Mouse (Mus musculus) right cerebral cortex, postnatal 25 days (tissue): ENCODE measurements around the gene Trappc6a.

Source experiments
- DNase-seq: peaks from one replicate; pipeline ENCODE4 v3.0.0; 2022

The Trappc6a gene

GRCm38 (mm10) chr7:19524420-19525104 is 16.4 kb downstream of the Trappc6a start:
- DNase-seq: no peak

DNA sequence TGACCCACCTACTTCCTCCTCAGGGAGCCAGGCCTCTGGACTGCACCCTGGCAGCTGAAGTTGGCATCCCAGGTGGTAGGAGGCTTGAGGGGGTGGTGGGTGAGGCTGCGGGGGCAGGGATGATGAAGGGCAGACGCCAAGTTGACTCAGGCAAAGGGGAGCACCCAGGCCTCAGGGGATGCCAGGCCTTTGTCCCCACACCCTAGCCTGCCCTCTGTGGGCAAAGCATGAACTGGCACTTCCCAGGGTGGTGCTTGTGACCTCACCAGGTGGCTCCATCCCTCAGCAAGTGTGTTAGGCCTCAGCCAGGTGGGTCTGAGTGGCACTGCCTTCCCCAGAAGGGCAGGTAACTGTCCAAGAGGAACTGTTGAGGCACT is 16.9 kb downstream of the Trappc6a start:
- DNase-seq: no peak

GRCm38 (mm10) chr7:19531077-19531476 is 22.9 kb downstream of the Trappc6a start:
- no peak for DNase-seq

GRCm38 (mm10) chr7:19532240-19532639 is 24.0 kb downstream of the Trappc6a start:
- no peak for DNase-seq

DNA sequence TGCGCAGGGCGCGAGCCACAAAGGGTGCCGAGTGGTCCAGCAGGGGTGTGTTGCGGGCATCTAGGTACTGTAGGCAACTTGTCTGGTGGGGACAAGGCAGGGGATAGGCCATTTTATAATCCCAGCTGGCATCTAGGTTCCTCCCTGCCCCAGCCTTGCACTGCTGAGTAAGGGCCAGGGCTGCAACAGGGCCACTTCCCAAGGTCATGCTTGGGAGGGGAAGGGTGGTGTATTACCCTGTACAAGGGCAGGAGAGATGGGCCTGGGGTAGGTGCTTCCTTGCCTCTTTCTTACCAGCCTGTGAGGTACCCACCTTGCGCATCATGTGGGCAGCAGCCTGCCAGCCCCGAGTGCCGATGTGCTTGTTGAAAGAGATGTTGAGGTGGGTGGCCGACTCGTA is 26.5 kb downstream of the Trappc6a start:
- no peak for DNase-seq

DNA sequence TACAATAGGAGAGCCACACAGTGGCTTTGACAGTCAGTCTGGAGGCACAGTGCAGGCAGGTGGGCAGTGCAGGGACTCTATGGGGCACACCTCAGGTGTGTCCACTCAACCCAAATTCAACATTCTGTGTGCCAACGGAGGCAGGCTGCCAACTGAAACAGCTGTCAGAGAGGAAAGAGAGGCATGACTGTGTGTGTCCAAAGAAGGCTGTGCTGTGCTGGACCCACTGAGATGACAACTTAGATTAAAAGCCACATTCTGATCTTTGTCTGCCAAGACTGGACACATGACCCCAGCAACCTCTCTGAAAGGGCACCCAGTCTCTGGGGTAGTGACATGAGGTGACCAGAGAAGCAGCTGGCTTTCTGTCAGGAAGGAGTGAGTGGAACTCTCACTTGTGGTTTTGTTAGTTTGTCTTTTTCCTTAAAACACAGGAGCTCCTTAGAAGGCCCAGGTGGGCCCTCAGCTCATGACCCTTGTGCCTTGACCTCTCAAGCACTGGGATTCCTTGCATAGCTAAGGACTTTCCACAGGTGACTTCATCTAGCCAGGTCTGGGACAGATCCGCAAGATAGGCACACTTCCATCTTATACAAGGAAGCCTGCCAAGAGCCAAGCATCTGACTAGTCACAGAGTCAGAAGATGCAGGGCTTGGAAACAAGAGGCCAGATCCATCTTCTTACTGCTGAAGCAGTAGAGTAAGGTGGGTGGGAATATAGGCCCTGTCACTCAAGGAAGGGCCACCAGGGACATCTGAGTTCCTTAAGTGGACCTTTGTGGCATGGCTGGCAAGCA is 32.8 kb downstream of the Trappc6a start:
- no peak for DNase-seq

- DNase-seq: no peak
These were observed 33.5 kb downstream of the Trappc6a start for GRCm38 (mm10) chr7:19541681-19542154.

DNA sequence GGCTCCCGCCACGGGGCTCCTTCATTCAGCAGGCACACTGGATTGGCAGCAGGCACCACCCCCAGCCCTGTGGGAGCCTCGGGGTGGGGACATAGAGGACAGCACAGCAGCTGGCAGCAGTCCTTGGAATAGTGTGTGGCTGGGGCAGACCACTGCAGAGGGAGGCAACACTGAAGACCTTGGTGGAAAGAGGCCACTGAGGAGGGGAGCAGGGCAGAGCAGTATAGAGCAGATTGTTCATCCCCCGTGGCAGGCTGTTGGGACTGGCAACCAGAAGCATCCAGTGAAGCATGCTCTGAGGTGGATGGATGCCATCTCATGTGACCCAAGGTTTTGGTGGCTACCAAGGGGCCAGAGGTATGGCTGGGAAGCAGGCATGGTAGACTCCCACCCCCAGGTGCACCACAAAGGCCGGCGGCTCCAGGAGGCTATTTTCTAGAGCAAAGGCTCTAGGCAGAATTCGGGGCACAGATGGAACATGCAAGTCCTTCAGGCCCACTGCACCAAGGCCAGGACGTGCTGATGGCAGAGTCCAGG is 34.0 kb downstream of the Trappc6a start:
- no peak for DNase-seq

GRCm38 (mm10) chr7:19543584-19543983 is 35.4 kb downstream of the Trappc6a start:
- no peak for DNase-seq

GRCm38 (mm10) chr7:19546007-19546406 is 37.8 kb downstream of the Trappc6a start:
- no peak for DNase-seq

GRCm38 (mm10) chr7:19547344-19547969 is 39.3 kb downstream of the Trappc6a start:
- no peak for DNase-seq

DNA sequence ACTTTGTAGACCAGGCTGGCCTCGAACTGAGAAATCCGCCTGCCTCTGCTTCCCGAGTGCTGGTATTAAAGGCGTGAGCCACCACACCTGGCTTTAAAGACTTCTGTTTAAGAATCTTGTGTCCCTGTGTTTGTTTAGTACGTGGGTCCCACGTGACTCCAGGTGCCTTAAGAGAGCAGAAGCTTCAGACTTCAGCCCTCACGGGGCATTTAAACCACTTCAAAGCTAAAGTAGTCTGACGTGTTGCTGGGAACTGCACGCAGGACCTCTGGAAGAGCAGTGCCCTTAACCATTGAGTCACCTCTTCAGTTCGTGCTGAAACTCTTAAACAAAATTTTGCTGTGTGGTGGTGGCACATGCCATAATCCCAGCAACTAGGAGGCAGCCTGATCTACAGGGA is 41.2 kb downstream of the Trappc6a start:
- DNase-seq: no peak

- DNase-seq: no peak
These were observed 43.4 kb downstream of the Trappc6a start for GRCm38 (mm10) chr7:19551634-19552033.

DNA sequence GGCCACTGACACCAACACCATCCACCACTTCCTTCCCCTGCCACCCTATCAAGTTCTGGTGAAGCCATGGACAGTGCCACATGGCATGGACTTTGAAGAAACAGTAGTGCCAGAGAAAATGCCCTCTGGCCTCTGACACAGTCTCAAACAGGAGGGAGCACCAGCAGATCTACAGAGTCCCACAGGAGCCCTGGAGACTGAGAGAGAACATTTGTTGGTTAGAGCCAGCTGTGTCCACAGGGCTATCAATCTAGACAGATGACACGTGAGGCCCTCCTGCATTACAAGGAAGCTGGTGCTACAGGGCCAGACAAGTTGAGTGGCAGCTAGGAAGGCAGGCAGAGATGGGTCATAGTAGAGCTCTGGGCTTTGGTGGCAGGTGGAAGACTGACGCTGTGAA is 44.2 kb downstream of the Trappc6a start:
- DNase-seq: no peak

- DNase-seq: peak; percentile 70
These were observed 46.0 kb downstream of the Trappc6a start for GRCm38 (mm10) chr7:19554168-19554567.

GRCm38 (mm10) chr7:19557086-19557485 is 48.9 kb downstream of the Trappc6a start:
- no peak for DNase-seq

GRCm38 (mm10) chr7:19557982-19558900 is 50.0 kb downstream of the Trappc6a start:
- no peak for DNase-seq

GRCm38 (mm10) chr7:19558965-19559364 is 50.8 kb downstream of the Trappc6a start:
- DNase-seq: no peak

GRCm38 (mm10) chr7:19560491-19561260 is 52.5 kb downstream of the Trappc6a start:
- no peak for DNase-seq

- DNase-seq: no peak
These were observed 53.2 kb downstream of the Trappc6a start for GRCm38 (mm10) chr7:19561431-19561764.

DNA sequence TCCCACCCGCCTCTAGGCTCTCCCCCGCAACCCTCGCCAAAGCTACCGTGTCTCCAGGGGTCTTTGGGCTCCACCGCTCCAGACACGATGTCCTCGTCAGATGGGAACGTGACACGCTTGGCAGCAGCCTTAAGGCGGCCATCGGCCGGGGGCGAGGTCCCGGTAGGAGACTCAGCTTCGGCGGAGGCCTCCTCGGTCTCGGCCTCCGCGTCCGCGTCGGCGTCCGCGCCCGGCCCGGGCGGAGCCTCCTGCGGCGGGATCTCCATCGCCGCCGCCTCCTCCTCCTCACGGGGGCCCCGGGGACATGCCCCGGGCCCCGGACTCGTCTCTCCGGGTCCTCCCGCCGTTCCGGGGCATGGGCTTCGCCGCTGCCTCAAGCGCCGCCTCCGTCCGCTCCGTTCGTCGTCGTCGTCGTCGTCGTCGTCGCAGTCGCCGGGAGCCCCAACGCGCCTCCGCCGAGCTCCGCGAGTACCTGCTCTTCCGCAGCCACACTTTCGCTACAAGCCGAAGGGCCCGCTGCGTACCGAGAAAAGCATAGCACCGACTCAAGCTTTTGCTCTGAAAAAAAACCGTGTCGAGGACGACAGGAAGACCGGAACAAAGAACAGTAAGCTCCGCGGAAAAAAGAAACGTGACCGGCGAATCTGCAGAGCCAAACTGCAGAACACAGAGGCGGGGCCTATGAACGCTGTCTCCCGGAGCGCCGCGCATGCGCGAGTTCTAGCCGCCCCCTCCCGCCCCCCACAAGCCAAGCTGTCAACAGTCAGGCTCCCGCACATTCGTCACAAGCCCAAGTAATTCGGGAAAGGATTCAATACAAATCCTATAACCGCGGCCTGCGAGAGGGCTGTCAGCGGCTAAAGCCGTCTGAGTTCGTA is 53.8 kb downstream of the Trappc6a start:
- peak; percentile 87 for DNase-seq
